Mouse (Mus musculus) stomach, postnatal 0 days (tissue): ENCODE data around the gene Nrcam.

Experiments
- CTCF ChIP-seq: IDR thresholded peaks from 2 replicates; pipeline ENCODE4 v1.5.1; 2016; ENCODE audit warnings: antibody characterized with exemption, low read depth, mild to moderate bottlenecking, moderate library complexity
- EP300 ChIP-seq: optimal IDR thresholded peaks from 2 replicates; pipeline ENCODE3; 2016; ENCODE audit warnings: antibody characterized with exemption

- TF ChIP-seq CTCF (no peak), EP300 (no peak)
Observed at GRCm38 (mm10) chr12:44554808-44555207, 226.1 kb downstream of the Nrcam start.
